Mouse (Mus musculus) lung, postnatal 0 days (tissue): ENCODE results near the gene Abcg2.

Experiments
- CTCF ChIP-seq: IDR thresholded peaks from 2 replicates; pipeline ENCODE4 v1.5.1; 2016; ENCODE audit warnings: antibody characterized with exemption, mild to moderate bottlenecking
- EP300 ChIP-seq: IDR thresholded peaks from 2 replicates; pipeline ENCODE4 v1.6.1; 2016; ENCODE audit warnings: antibody characterized with exemption, mild to moderate bottlenecking, control low read depth

- TF ChIP-seq EP300 (no peak), CTCF (no peak)
Measured at GRCm38 (mm10) chr6:58633731-58634130, 49.4 kb downstream of the Abcg2 start.
